Mouse (Mus musculus): ENCODE results near the gene Kcns3. TPM values are rescaled to one million over a fixed set of nuclear protein-coding genes. Genes with fewer than 3 reads are reported as not detected.
A peak's percentile ranks its signal among the peaks of the same experiment; 100 is the strongest.
"Not testable (repeated sequence)": the region's sequence is repeated elsewhere in the genome, so short reads cannot be mapped to it uniquely, and the experiment has no call there.

Kcns3 gene
- polyA plus RNA-seq, 1 experiment from 2014 or later = 0.44 TPM

DNA sequence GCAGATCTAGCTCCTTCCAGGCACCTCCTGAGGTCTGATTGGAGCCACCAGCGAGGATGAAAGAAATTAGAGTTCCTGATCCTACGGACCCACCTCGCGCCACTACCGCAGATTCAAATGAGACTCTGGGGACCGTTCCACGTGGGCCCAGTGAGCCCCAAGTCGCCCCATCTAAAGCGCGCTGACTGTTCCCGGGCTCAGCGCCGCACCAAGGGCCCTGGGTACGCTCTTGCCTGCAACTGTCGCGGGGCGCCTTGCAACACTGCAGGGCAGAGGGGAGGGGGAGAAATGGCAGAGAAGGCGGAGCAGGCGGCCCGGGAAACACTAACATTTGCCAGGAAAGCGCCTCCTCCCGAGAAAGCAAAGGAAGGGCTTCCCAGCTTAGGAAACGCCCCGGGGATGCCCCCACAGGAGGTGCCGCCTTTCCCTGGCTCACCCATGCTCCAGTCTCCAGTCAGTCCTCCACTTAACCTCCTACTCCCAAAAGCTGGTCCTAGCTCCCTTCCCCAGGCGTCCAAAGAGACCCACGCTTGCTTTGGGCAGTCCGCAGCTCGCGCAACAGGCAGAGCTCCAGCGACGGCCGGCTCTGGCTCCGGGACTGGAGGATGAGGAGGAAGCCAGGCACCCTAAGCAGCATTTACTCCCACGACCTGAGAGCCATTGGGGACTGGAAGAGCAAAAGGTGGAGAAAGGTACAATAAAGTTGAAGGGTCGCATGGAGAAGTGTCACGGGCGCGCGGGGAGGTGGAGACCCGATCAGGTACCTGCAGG is 1.2 kb downstream of the Kcns3 start:
- no peaks in the 10 kb centered on the region for H3K9me3 ChIP-seq
- peak overlapping the region; percentile 69 for H3K9ac ChIP-seq
- no peaks in the 10 kb centered on the region for H3K36me3 ChIP-seq
- peaks cover 59% of the 10 kb centered on the region for H3K27me3 ChIP-seq
- peak overlapping the region; percentile 95 for H3K4me2 ChIP-seq
- peaks cover 20% of the 10 kb centered on the region for H3K4me1 ChIP-seq (replicated peaks)
- H3K27ac ChIP-seq = no peak overlapping the region
- ATAC-seq (ENCODE audit: low FRiP score) = peak; percentile 77
- WGBS = under 1% methylated on average over 41 of the region's 41 CpGs
- H3K4me3 ChIP-seq = peak overlapping the region; percentile 63

DNA sequence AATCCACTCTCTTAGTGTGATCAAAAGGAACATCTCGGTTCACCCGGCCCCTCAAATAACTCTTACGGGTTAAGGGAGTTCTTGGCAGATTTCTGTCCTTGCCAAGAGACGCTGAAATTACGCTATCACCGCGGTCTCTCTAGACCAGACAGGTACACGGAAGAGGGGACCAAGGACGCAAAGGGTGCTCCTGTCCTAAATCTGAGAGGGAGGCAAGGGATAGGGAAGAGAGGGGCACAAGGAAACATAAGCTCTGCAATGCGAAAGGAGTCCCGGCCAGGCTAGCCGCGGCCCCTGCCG is 1.8 kb downstream of the Kcns3 start:
- Histone ChIP-seq H3K36me3 (no peaks in the 10 kb centered on the region), H3K9ac (peak overlapping the region; percentile 69), H3K9me3 (no peaks in the 10 kb centered on the region), H3K4me2 (peak overlapping the region; percentile 95), H3K27ac (no peak overlapping the region), H3K4me3 (peak overlapping the region; percentile 63), H3K27me3 (peaks cover 59% of the 10 kb centered on the region), H3K4me1 (replicated peaks) (peaks cover 20% of the 10 kb centered on the region)
- no peak; the same call in 1 of the 2 replicates for ATAC-seq (ENCODE audit: low FRiP score)
- 4% methylated on average over 14 of the region's 14 CpGs for WGBS

DNA sequence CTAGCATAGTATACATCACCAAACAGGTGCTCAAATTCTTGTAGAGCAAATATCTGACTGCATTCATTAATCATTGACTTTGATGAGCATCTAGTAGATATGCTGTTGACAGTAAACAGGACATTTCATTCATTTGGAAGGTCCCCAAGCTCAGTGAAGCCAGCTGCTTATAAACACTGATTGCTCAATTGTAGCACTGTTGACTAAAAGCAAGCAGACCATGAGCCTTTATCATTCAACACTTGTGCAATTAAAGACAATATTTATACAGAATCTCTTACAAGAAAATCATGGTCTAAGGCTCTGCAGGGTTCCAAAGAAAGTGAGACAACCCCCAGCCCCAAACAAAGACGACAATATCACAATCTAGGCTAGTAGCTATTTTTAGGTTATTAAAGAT is 6.0 kb downstream of the Kcns3 start:
- WGBS = 78% methylated on average over 1 of the region's 1 CpGs
- Histone ChIP-seq H3K4me3 (no peak overlapping the region), H3K27me3 (peaks cover 28% of the 10 kb centered on the region), H3K36me3 (no peaks in the 10 kb centered on the region), H3K4me1 (replicated peaks) (peaks cover 12% of the 10 kb centered on the region), H3K27ac (no peak overlapping the region), H3K9me3 (no peaks in the 10 kb centered on the region), H3K9ac (no peak overlapping the region), H3K4me2 (no peak overlapping the region)
- ATAC-seq (ENCODE audit: low FRiP score) = no peak

DNA sequence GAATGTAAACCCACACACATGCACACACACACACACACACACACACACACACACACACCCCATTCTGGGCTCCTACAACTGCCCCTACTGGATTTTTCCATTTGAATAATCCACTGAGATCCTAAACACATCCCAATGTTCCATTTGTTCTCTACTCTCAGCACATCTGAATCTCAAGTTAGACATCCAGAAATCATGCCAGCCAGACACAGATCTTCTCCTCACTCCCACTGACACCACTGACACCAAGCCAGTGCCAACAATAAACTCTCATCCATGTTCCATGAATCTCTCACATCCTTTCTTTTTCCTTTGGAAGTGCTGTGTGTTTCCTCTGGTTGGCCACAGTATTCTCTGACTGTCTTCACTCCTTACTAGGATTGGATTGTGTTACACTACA is 18.4 kb downstream of the Kcns3 start:
- Histone ChIP-seq H3K4me1 (replicated peaks) (no peaks in the 10 kb centered on the region), H3K9ac (no peak overlapping the region), H3K4me2 (no peak overlapping the region), H3K36me3 (no peaks in the 10 kb centered on the region), H3K27me3 (no peaks in the 10 kb centered on the region), H3K27ac (no peak overlapping the region), H3K4me3 (no peak overlapping the region), H3K9me3 (no peaks in the 10 kb centered on the region)
- no peak for ATAC-seq (ENCODE audit: low FRiP score)

DNA sequence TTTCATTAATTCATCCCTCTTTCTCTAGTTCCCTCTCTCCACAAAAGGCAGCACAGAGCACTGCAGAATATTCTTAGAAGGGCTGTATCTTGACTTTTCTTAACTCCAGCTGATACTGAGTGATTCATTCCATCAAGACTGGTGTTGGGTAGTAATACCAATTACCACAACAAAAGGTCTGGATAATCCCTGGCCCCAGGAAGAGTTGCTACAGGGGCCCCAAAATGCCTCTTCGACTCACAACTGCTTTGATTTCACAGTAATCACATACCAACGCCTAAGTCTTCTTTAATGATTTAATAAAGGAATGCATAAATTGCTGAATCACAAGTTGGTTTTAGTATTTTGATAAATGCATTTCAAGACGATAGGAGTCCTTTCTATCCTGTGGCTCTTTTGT is 21.7 kb downstream of the Kcns3 start:
- WGBS = 42% methylated on average over 3 of the region's 3 CpGs
- H3K27me3 ChIP-seq = no peaks in the 10 kb centered on the region
- H3K4me3 ChIP-seq = no peak overlapping the region
- H3K36me3 ChIP-seq = no peaks in the 10 kb centered on the region
- no peak overlapping the region for H3K4me2 ChIP-seq
- no peak for ATAC-seq (ENCODE audit: low FRiP score)
- no peaks in the 10 kb centered on the region for H3K9me3 ChIP-seq
- no peak overlapping the region for H3K9ac ChIP-seq
- no peaks in the 10 kb centered on the region for H3K4me1 ChIP-seq (replicated peaks)
- no peak overlapping the region for H3K27ac ChIP-seq

DNA sequence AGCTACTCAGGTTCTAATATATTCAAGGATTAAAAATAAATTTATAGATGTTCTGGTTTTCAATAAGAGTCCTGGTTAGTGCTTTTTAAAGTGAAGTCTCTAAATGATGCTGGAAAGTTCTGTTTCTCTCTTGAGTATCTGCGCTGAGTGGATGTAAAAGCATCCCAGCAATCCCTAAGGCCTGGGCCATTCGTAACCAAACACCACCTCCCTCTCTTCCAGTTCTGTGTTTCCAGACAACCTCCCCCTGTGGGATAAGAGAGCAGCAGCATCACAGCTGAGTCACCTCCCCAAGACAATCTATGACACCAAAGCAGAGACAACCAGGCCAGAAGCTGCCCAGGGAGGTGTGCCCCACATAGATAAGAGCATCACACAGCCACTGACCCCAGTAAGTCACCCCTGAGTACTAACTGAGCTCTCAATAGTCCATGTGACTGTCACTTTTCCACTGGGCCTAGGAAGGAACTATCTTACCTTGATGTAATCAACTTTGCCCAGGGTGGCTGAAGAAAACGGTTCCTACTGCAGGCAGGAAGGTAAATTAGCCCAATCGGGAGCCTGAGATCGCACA is 24.6 kb downstream of the Kcns3 start:
- Histone ChIP-seq H3K4me1 (replicated peaks) (no peaks in the 10 kb centered on the region), H3K36me3 (no peaks in the 10 kb centered on the region), H3K9ac (no peak overlapping the region), H3K27ac (no peak overlapping the region), H3K27me3 (no peaks in the 10 kb centered on the region), H3K4me2 (no peak overlapping the region), H3K4me3 (no peak overlapping the region), H3K9me3 (no peaks in the 10 kb centered on the region)
- no peak for ATAC-seq (ENCODE audit: low FRiP score)
- WGBS = 75% methylated on average over 5 of the region's 5 CpGs

DNA sequence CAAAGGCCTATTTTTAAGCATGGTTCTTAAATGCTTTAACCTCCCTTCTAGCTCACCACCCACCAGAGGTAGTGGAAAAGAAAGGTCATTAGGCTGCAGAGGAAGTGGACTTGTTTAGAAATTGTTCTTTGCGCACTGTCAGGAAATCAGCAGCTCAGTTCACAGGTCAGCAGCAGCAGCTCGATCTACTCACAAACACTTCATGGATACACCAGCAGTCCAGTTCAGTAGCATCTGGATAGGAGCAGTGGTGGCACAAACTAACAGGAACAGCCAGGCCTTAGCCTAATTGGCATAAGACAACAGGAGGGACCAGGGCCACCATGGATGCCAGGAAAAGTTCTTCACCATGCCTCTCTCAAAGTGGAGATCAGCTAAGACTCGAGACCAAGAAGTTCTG is 49.3 kb downstream of the Kcns3 start:
- ATAC-seq (ENCODE audit: low FRiP score) = no peak

DNA sequence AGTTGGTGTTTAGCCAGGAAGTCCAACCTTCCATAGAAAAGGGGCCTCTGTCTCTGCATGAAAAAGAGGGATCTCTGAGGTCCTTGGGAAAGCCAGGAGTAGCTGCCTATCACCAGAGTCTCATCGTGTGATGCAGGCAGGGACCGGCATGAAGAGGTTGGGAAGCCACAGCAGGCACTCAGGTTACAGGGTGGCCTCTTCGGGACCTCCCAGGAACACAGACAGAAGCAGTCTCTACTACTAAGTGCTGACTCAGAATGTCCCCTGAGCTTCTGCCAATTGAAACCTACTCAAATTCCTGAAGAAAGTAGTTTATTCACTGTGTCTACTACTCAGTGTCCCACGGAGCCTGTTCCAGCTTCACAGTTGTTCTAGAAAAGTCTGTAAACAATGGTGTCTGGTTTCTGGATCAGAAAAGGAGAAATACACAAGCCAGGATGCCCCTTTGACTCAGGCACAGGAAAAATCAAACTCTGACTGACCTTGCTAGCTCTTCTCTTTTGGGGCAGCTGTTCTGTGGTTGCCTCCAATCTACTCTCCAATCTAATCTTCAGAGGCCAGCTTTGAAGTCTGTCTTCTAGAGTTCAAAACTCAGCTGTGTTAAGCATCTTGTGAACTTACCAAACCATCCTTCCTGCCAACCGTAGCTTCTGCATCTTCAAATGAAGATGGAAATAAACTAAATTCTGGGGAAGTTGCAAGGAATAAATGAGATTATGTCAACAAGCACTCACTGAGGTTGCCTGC is 62.1 kb downstream of the Kcns3 start:
- no peaks in the 10 kb centered on the region for H3K9me3 ChIP-seq
- H3K27ac ChIP-seq = no peak overlapping the region
- ATAC-seq (ENCODE audit: low FRiP score) = no peak
- no peak overlapping the region for H3K9ac ChIP-seq
- H3K4me2 ChIP-seq = no peak overlapping the region
- H3K4me1 ChIP-seq (replicated peaks) = no peaks in the 10 kb centered on the region
- no peaks in the 10 kb centered on the region for H3K27me3 ChIP-seq
- H3K4me3 ChIP-seq = no peak overlapping the region
- 71% methylated on average over 5 of the region's 5 CpGs for WGBS
- no peaks in the 10 kb centered on the region for H3K36me3 ChIP-seq

More for the DNA sequence above, 49.3 kb downstream of the Kcns3 start:
- H3K27ac ChIP-seq = no peak overlapping the region
- no peak overlapping the region for H3K9ac ChIP-seq
- no peaks in the 10 kb centered on the region for H3K9me3 ChIP-seq
- no peaks in the 10 kb centered on the region for H3K36me3 ChIP-seq
- no peak overlapping the region for H3K4me3 ChIP-seq
- WGBS = 91% methylated on average over 3 of the region's 3 CpGs
- H3K27me3 ChIP-seq = no peaks in the 10 kb centered on the region
- no peaks in the 10 kb centered on the region for H3K4me1 ChIP-seq (replicated peaks)
- no peak overlapping the region for H3K4me2 ChIP-seq

DNA sequence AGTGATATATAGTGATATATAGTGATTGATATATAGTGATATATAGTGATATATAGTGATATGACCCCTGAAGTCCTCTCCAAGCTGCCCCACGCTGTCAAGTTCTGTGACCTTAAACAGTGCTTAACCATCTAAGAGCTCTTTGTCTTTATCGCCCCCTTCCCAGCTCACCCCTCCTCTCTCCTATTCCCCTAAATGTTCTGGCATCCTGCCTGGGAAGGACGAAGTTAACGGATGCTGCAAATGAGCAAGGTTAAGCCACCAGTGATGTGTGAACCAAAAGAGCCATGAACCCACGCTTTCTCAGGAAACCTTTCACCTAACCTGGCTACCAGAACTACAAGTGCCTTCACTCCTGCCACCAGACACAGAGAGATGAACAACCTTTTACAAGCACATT is 64.0 kb downstream of the Kcns3 start:
- WGBS = 73% methylated on average over 5 of the region's 5 CpGs
- H3K4me1 ChIP-seq (replicated peaks) = no peaks in the 10 kb centered on the region
- no peak for ATAC-seq (ENCODE audit: low FRiP score)

DNA sequence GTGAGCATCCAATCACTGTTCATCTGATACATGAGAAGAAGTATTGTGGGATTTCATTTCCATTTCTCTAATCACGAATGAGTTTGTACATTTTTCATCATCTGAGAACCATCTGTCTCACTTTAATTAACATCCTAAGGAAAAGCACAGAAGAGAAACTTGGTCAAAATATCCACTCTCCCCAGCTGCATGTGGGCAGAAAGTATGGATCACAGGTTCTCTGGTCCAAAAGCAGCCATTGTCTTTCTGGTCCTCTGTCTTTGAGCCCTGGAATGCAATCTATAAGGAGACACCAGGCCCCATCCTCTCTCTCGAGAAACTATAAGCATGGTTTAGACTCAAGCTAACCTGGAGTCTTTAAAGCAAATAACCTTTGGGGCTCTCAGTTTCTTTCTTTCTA is 79.8 kb downstream of the Kcns3 start:
- Histone ChIP-seq H3K36me3 (no peaks in the 10 kb centered on the region), H3K4me3 (no peak overlapping the region), H3K4me2 (no peak overlapping the region), H3K9ac (no peak overlapping the region), H3K27me3 (no peaks in the 10 kb centered on the region), H3K4me1 (replicated peaks) (no peaks in the 10 kb centered on the region), H3K9me3 (no peaks in the 10 kb centered on the region), H3K27ac (no peak overlapping the region)
- ATAC-seq (ENCODE audit: low FRiP score) = no peak
- 83% methylated on average over 2 of the region's 2 CpGs for WGBS

More for the DNA sequence above, 64.0 kb downstream of the Kcns3 start:
- H3K9me3 ChIP-seq = no peaks in the 10 kb centered on the region
- H3K4me2 ChIP-seq = no peak overlapping the region
- H3K9ac ChIP-seq = no peak overlapping the region
- H3K27ac ChIP-seq = no peak overlapping the region
- H3K27me3 ChIP-seq = no peaks in the 10 kb centered on the region
- H3K36me3 ChIP-seq = no peaks in the 10 kb centered on the region
- H3K4me3 ChIP-seq = no peak overlapping the region

DNA sequence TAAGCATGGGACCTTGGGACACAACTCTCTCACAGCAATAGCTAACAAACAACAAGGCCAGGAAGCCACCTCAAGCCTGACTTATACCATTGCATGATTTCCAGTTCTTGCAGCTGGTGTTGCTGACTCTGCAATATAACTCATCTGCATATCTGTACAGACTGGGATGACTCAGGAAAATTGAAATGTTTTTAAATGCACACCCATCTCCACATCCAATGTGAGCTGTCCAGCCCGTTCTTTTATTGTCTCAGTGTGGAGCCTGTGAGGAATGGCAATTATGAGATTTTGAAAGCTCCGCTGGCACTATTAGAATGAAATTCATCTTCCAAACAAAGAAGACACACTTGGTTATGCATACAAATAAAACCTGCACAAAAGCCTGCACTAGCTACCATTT is 84.0 kb downstream of the Kcns3 start:
- no peak overlapping the region for H3K27ac ChIP-seq
- no peak overlapping the region for H3K4me3 ChIP-seq
- no peaks in the 10 kb centered on the region for H3K9me3 ChIP-seq
- 32% methylated on average over 2 of the region's 2 CpGs for WGBS
- ATAC-seq (ENCODE audit: low FRiP score) = no peak
- H3K27me3 ChIP-seq = no peaks in the 10 kb centered on the region
- no peak overlapping the region for H3K4me2 ChIP-seq
- H3K36me3 ChIP-seq = no peaks in the 10 kb centered on the region
- H3K4me1 ChIP-seq (replicated peaks) = no peaks in the 10 kb centered on the region
- no peak overlapping the region for H3K9ac ChIP-seq

DNA sequence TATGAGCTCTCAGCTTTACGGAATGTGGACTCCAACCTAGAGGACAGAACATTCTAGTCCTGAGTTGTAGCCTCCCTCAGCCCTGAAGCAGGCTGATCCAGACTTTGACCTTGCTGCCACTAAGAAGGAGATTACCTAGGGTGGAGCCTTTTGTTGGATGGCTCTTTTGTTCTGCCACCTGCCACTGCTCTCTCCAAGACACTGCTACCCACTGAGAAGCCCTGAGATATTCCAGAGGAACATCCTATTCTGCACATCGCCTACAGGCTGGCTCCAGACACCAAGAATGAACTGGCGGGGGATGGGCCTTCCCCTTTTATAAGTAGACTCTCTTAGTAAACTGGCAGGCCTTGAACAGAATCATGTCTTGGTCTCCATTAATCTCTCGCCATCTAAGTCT is 98.2 kb downstream of the Kcns3 start:
- ATAC-seq (ENCODE audit: low FRiP score); H3K27me3 ChIP-seq; H3K9ac ChIP-seq; H3K36me3 ChIP-seq; H3K4me2 ChIP-seq; H3K4me1 ChIP-seq (replicated peaks); H3K9me3 ChIP-seq; H3K4me3 ChIP-seq; H3K27ac ChIP-seq: not testable (repeated sequence)
- 67% methylated on average over 4 of the region's 4 CpGs for WGBS

DNA sequence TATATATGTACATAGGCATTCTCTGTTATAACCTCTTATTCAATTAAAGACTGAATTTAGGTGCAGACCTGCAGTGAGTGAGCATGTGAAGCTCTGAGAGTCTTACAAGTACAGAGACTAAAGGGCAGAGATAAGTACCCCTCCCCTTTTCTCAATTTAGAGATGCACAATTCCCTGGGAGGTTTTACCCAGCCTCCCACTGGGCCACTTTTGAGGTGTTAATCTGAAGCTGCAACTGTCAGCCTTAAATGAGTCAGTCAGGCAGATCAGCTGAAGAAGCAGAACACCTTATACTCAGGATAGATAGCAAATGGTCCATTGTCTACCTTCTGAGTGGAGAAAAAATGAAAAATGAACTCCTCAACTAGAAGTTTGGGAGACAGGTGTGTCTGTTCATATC is 109.0 kb downstream of the Kcns3 start:
- H3K27ac ChIP-seq = no peak overlapping the region
- no peaks in the 10 kb centered on the region for H3K27me3 ChIP-seq
- H3K4me1 ChIP-seq (replicated peaks) = no peaks in the 10 kb centered on the region
- H3K36me3 ChIP-seq = no peaks in the 10 kb centered on the region
- H3K4me3 ChIP-seq = no peak overlapping the region
- no peak for ATAC-seq (ENCODE audit: low FRiP score)
- no peak overlapping the region for H3K9ac ChIP-seq
- no peak overlapping the region for H3K4me2 ChIP-seq
- H3K9me3 ChIP-seq = no peaks in the 10 kb centered on the region
